ENCODE assay signal across 25 mouse cellular contexts in the genomic region with DNA sequence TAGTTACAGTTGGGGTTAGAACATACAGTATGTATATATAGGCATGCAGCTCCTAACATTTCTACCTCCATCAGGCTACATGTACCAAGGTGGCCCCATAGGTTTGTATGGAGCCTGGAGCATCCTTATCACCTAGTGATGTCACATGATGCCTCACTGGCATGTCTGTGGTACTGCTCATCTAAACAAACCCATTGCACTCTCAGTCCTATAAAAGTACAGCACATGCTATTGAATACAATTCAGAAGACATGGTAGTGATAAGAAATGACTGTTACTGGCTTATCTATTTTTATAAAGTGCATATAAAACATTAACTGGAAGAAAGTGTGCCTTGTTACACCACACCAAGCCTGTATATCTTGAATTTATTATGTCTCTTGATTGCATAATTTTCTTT.
"Had no signal": no experiment of that assay in that cellular context is flagged by ENCODE, and none has a peak within 500 bp of the region (broad histone marks: within the 10 kb centered on the region; RNA-seq: fewer than 3 reads in every experiment).

No protein-coding gene starts in this region.

- ATAC-seq: hindbrain, postnatal 0 days; liver, embryonic 12.5 days had no signal

- H3K4me1 ChIP-seq: heart, embryonic 13.5 days; heart, embryonic 15.5 days; hindbrain, embryonic 12.5 days; kidney, embryonic 15.5 days; limb, embryonic 13.5 days; limb, embryonic 15.5 days; liver, embryonic 12.5 days had no signal

- H3K4me3 ChIP-seq: heart, adult 2 months; heart, embryonic 13.5 days; heart, embryonic 15.5 days; hindbrain, embryonic 12.5 days; kidney, embryonic 15.5 days; limb, embryonic 13.5 days; limb, embryonic 15.5 days; liver, embryonic 12.5 days had no signal

- H3K27me3 ChIP-seq: heart, embryonic 13.5 days; heart, embryonic 15.5 days; hindbrain, embryonic 12.5 days; kidney, embryonic 15.5 days; limb, embryonic 13.5 days; limb, embryonic 15.5 days; liver, embryonic 12.5 days had no signal

- H3K36me3 ChIP-seq: heart, embryonic 13.5 days; heart, embryonic 15.5 days; hindbrain, embryonic 12.5 days; kidney, embryonic 15.5 days; limb, embryonic 13.5 days; limb, embryonic 15.5 days; liver, embryonic 12.5 days had no signal

- H3K27ac ChIP-seq: heart, adult 2 months; heart, embryonic 13.5 days; heart, embryonic 15.5 days; hindbrain, embryonic 12.5 days; hindbrain, embryonic 14.5 days; hindbrain, postnatal 0 days; kidney, embryonic 15.5 days; kidney, postnatal 0 days; limb, embryonic 13.5 days; limb, embryonic 15.5 days; liver, embryonic 12.5 days had no signal

- H3K9ac ChIP-seq: heart, embryonic 13.5 days; heart, embryonic 15.5 days; hindbrain, embryonic 12.5 days; hindbrain, embryonic 14.5 days; kidney, embryonic 15.5 days; limb, embryonic 13.5 days; limb, embryonic 15.5 days; liver, embryonic 12.5 days had no signal

- DNase-seq: gastrocnemius, postnatal 14 days; gastrocnemius, postnatal 36 days; heart, adult 11 months; heart, adult 2 months; heart, postnatal 14 days; heart, postnatal 36 days; kidney, adult 11 months; kidney, adult 2 months; kidney, adult 9 months; kidney, postnatal 14 days; kidney, postnatal 36 days; layer of hippocampus, adult 9-11 months; layer of hippocampus, postnatal 36 days; left cerebral cortex, postnatal 4 days had no signal

- H3K9me3 ChIP-seq: heart, embryonic 13.5 days; heart, embryonic 15.5 days; hindbrain, embryonic 12.5 days; kidney, embryonic 15.5 days; limb, embryonic 13.5 days; limb, embryonic 15.5 days; liver, embryonic 12.5 days had no signal

- H3K4me2 ChIP-seq: heart, embryonic 11.5 days; heart, embryonic 13.5 days; heart, embryonic 15.5 days; hindbrain, embryonic 12.5 days; hindbrain, embryonic 14.5 days; kidney, embryonic 15.5 days; limb, embryonic 13.5 days; limb, embryonic 15.5 days; liver, embryonic 12.5 days had no signal
